Mouse (Mus musculus): ENCODE data around the gene Was. TPM values are rescaled to one million over a fixed set of nuclear protein-coding genes. Genes with fewer than 3 reads are reported as not detected.
A peak's percentile ranks its signal among the peaks of the same experiment; 100 is the strongest.
"Not testable (repeated sequence)": the region's sequence is repeated elsewhere in the genome, so short reads cannot be mapped to it uniquely, and the experiment has no call there.

Gene Was
- polyA plus RNA-seq, 1 experiment = 1.4 TPM

- DNase-seq (ENCODE audit: extremely low spot score in 1 of 2, low spot score in 1 of 2) = peak; percentile 91 to 94
Observed at GRCm38 (mm10) chrX:8074430-8075014, 15.8 kb downstream of the Was start, which contains the start of gene Suv39h1. Gene Suv39h1 (minus strand): TSS chrX:8074760.

GRCm38 (mm10) chrX:8073881-8074429 lies 16.3 kb downstream of the Was start:
- DNase-seq (ENCODE audit: extremely low spot score in 1 of 2, low spot score in 1 of 2) = no peak

- DNase-seq (ENCODE audit: extremely low spot score in 1 of 2, low spot score in 1 of 2) = no peak
Observed at GRCm38 (mm10) chrX:8069166-8069565, 21.1 kb downstream of the Was start.

GRCm38 (mm10) chrX:8051044-8051781 lies 39.1 kb downstream of the Was start:
- DNase-seq (ENCODE audit: extremely low spot score in 1 of 2, low spot score in 1 of 2) = not testable (repeated sequence)

GRCm38 (mm10) chrX:8033009-8033408 lies 57.3 kb downstream of the Was start:
- DNase-seq (ENCODE audit: extremely low spot score in 1 of 2, low spot score in 1 of 2) = no peak

Other genes starting within 250 kb of the Was start
- gene Otud5, start 249.1 kb downstream of the Was start, polyA plus RNA-seq (2012; rRNA removed) = 51.9 and 58.0 TPM in 2 replicates
- 50.5 and 54.6 TPM in 2 replicates for gene Pim2, start 212.2 kb downstream of the Was start, polyA plus RNA-seq (2012; rRNA removed)
- gene Slc35a2, start 206.5 kb downstream of the Was start, polyA plus RNA-seq (2012; rRNA removed) = 44.6 and 51.1 TPM in 2 replicates
- 188 and 192 TPM in 2 replicates for gene Pqbp1, start 191.2 kb downstream of the Was start, polyA plus RNA-seq (2012; rRNA removed)
- 17.8 and 20.3 TPM in 2 replicates for gene Timm17b, start 191.1 kb downstream of the Was start, polyA plus RNA-seq (2012; rRNA removed)
- not detected in 2 replicates for gene Gm10491, start 182.7 kb downstream of the Was start, polyA plus RNA-seq (2012; rRNA removed)
- gene Gm10490, start 181.0 kb downstream of the Was start, polyA plus RNA-seq (2012; rRNA removed) = not detected in 2 replicates
- gene Pcsk1n, start 170.7 kb downstream of the Was start, polyA plus RNA-seq (2012; rRNA removed) = 456 and 602 TPM in 2 replicates
- 0.10 TPM in 1 of 2 replicates, not detected in the other for gene Eras, start 161.9 kb downstream of the Was start, polyA plus RNA-seq (2012; rRNA removed)
- gene Hdac6, start 142.6 kb downstream of the Was start, polyA plus RNA-seq (2012; rRNA removed) = 71.9 and 81.8 TPM in 2 replicates
- gene Gata1, start 112.4 kb downstream of the Was start, polyA plus RNA-seq (2012; rRNA removed) = not detected in 2 replicates
- gene Glod5, start 72.0 kb downstream of the Was start, polyA plus RNA-seq (2012; rRNA removed) = 0.60 and 0.84 TPM in 2 replicates
- 25.0 and 27.5 TPM in 2 replicates for gene Suv39h1, start 15.7 kb downstream of the Was start, polyA plus RNA-seq (2012; rRNA removed)
- gene Wdr13, start 42.4 kb upstream of the Was start, polyA plus RNA-seq (2012; rRNA removed) = 221 and 236 TPM in 2 replicates
- gene Rbm3, start 55.4 kb upstream of the Was start, polyA plus RNA-seq (2012; rRNA removed) = 216 and 235 TPM in 2 replicates
- gene Tbc1d25, start 85.7 kb upstream of the Was start, polyA plus RNA-seq (2012; rRNA removed) = 16.7 TPM in 2 replicates
- gene Ebp, start 103.0 kb upstream of the Was start, polyA plus RNA-seq (2012; rRNA removed) = 20.0 and 22.7 TPM in 2 replicates
- gene Porcn, start 116.0 kb upstream of the Was start, polyA plus RNA-seq (2012; rRNA removed) = 112 and 115 TPM in 2 replicates
- gene Ftsj1, start 161.9 kb upstream of the Was start, polyA plus RNA-seq (2012; rRNA removed) = 28.2 and 28.4 TPM in 2 replicates
- 10.3 and 12.2 TPM in 2 replicates for gene Slc38a5, start 180.6 kb upstream of the Was start, polyA plus RNA-seq (2012; rRNA removed)
- gene Ssxb10, start 236.9 kb upstream of the Was start, polyA plus RNA-seq (2012; rRNA removed) = not detected in 2 replicates

All from frontal cortex, adult 2 months (tissue).